Mouse (Mus musculus) urinary bladder, postnatal 36 days (tissue): ENCODE results near the gene Tmem251.

Experiments
- DNase-seq, 2 experiments: peaks; one replicate each; pipeline ENCODE4 v3.0.0; 2022; ENCODE audit warnings: low spot score in 2 of 2, mixed read lengths in 1 of 2

Gene Tmem251

GRCm38 (mm10) chr12:102757055-102757688 is 13.6 kb downstream of the Tmem251 start:
- no peak for DNase-seq

DNA sequence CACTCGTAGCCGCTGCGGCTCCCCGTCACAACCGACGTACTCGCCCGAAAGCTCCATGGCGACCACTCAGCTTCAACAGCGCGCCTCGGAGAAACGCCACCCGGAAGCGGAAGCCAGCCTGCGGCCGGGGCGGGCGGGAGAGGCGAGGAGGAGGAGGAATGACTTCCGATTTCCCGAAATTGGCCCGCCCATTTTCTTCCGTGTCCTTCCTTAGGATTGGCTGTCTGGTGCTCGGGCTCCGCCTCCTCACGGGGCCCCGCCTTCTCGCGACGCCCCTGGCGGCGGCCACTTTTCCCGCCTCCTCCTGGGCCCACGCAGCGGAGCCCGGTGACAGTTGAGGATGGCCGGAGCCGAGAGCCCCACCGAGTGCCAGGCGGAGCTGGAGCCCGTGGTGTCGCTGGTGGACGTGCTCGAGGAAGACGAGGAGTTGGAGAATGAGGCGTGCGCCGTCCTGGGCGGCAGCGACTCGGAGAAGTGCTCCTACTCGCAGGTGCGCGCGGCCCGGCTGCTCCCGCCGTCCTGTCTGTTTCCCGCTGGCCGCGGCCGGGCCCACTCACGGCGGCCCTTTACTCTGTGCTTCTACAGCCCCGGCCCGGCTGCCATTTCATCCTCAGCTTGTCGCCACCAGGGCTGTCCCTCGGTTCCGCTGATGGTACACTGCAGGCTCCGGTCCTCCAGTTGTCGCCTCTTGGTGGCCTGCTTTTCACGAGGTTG is 14.3 kb downstream of the Tmem251 start, which contains the start of the genes Gm28051, Gon7 and Ubr7:
TSS of gene Gm28051 (minus strand) at position 77 of the 714 bp plus-strand sequence.
TSS of gene Gon7 (minus strand) at position 115 of the 714 bp plus-strand sequence.
TSS of gene Ubr7 (plus strand) at position 279 of the 714 bp plus-strand sequence.
- peak; percentile 94 to 96 for DNase-seq

GRCm38 (mm10) chr12:102758403-102758756 is 14.8 kb downstream of the Tmem251 start, which contains the start of gene Gm20604:
TSS of gene Gm20604 (minus strand) at chr12:102758672.
- no peak for DNase-seq

DNA sequence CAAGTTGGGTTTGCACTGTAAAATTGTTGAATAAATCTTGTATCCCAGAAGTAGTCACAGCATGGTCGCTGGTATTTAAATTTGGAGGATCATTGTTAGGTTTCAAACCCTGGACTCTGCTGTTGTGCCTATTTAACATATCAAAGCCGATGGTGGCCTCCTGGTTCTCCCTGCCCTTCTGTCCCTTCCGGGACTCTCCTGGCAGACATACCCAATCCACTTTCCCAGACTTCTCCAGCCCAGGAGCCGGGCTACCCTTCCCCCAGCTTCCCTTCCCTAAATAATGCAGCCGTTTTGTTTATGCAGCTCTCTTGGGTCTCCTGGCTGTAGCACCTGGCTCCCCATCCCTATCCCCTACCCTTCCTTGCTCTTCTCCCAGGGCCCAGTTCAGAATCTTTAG is 15.4 kb downstream of the Tmem251 start:
- no peak for DNase-seq

GRCm38 (mm10) chr12:102761668-102762067 is 18.1 kb downstream of the Tmem251 start:
- DNase-seq = no peak

DNA sequence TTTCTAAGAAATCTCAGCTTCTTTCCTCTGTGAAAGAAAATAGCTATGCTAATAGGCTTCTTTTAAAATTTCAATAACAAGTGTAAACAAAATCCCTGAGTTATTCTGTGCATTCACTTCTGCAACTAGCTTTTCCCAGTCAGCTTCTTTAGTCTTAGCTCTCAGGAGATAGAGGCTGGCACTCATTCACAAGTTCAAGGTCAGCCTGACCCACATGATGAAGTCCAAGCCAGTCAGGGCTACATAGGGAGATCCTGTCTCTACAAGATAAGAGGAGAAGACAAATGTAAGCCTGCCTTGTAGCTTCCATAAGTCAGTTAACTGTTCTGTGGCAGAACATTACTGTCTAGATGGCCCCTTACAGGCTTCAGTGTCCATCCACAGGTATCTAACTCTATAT is 20.1 kb downstream of the Tmem251 start:
- DNase-seq = no peak

- no peak for DNase-seq
These were observed 25.4 kb downstream of the Tmem251 start for GRCm38 (mm10) chr12:102769000-102769399.

DNA sequence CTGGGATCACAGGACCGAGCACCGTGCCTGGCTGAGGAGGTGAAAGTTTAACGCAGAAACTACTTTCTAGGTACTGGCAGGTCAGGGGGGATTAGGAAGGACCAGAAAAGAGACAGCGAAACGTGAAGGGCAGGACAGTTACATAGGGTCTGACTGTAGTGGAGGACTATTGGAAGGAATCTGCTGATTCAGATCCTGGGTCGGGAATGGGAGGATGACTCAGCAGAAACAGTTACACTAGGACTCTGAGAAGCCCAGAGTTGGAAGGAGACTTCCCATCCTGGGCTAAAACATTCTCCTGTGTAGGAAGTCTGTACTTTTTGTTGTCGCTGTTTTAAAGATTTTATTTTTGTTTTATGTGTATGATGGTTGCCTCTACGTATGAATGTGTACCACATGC is 28.0 kb downstream of the Tmem251 start:
- DNase-seq = no peak

GRCm38 (mm10) chr12:102772676-102773075 is 29.1 kb downstream of the Tmem251 start:
- no peak for DNase-seq

DNA sequence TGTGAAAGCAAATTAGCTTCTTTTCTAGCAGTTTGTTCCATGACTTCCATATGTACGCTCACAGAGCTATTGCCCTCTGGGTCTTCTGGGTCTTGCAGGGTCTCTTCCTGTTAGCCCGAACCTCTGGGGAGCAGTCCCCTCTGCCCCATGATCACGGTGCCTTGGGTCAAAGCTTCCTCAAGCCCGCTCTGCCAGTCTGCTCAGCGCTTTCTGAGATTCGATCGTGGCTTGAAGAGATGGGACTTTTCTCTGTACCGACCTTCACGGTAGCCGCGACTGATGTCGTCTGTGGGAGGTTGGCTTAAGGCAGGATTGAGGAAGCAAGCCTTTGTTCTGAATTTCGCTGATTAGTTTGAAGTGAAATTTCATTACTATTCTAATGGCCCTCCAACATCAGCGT is 32.5 kb downstream of the Tmem251 start:
- DNase-seq = no peak

GRCm38 (mm10) chr12:102778151-102778550 is 34.6 kb downstream of the Tmem251 start:
- DNase-seq = no peak

DNA sequence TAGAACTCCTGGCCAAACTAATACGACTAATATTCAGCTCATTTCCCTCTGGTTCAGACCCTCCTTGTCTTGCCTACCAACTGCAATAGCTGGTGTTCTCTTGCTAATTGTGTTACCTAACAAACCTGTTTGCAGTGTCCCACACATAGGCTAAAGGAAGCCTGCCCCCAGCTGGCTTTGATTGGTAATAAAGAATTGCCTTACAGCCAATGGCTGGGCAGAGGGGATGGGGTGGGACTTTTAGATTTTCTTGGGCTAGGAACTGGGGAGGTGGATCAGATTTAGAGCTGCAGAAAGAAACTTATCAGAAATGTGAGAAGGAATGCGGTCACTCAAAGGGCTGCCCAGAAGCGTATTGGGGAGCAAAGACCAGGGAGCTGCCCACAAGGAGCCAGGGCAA is 35.9 kb downstream of the Tmem251 start:
- no peak for DNase-seq

DNA sequence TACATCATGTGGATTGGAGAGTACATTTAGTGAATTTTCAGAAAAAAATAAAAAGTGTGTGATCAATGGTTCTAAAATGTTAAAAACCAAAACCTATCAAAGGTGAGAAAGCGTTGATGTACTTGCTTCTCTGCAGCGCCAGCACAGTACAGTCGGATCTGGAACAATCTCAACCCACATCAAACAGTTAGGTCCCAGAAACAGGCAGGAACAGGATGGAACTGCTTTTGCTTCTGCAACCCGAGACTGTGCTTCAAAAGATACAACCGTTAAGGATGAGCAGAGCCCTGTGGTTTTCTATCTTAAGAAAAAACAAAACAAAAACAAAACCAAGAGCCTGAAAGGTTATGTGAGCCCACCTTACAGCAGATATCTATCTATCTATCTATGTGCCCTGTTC is 39.3 kb downstream of the Tmem251 start:
- no peak for DNase-seq

DNA sequence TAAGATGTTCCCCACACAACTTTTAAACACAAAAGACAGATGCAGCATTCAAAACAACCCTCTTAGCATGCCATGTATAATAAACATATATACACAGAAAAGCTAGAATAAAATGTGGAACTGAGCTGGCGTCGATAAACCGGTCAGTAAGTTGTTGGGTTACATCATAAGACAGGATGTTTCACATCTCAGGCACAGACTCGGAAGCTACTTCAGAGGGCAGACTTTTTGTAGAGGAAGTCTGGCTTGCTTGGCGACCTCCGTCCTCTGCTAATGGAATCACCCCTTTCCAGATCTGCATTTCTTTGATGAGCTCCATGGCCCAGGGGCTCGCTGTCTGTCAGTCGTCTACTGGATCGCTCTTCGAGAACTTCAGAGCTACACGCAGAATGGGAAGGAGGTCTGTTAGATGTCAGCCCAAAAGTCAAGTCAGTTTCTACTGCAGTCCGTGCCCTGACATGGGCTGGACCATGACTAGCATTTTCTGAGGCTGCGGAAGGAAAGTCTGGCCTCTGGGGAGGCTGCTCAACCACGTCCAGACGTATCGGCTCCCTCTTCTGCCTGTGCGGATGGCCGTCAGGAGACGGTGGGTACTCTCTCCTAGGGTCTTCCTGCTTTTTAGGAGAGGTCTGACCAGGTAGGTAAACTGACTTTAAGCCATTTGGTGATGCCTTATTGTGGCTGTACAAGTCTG is 41.5 kb downstream of the Tmem251 start:
- no peak for DNase-seq

- no peak for DNase-seq
These were observed 42.0 kb downstream of the Tmem251 start for GRCm38 (mm10) chr12:102785593-102785985.

DNA sequence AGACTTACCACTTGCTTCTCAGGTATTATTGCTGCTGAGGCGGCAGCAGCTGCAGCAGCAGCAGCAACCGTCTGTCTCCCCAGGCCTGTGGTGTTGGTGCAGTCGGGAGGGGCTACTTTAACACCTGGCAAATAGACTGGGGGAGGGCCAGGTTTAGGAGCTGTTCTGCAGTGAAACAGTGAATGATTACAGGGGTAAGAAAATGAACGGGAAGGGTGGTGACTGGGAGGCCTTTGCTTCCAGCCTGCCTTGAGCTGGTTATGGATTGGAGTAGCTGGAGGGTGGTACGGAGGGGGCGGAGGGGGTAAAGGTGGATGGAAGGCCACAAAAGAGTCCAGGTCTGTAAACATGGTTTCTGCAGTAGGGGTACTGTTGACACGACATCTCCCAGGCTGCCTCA is 44.4 kb downstream of the Tmem251 start:
- DNase-seq = no peak
